Mouse (Mus musculus) T-helper 1 cell (primary cell): ENCODE measurements at regions not wholly inside any gene's neighbourhood (a gene's known extent, or its start where the extent isn't known, plus 50 kb on each side); places are given as distances from the start of the nearest gene placed in this dataset.

Experiments used
- in situ Hi-C: fragments of 300-600 bp; cut with MboI, MseI; formaldehyde crosslinking; loops from one replicate; pipeline ENCODE4 v1.15.1; 2025; ENCODE audit warnings: high pct_unique_total_duplicates

DNA sequence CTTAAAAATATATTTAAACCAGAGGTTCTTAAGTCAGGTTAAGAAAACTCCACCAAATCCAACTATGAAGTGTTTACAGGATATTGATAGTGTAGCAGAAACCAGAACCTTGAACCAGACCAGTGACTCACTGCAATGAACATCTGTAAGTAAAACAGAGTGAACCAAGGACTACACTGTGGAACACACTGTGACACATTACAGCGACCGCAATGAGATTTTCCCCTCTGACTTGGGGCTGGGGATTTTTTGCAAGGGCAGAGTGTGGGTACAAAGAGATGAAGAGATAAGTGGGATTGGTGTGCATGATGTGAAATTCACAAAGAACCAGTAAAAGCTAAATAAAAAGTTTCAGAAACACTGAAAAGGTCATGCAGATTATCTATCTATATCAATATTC is 73.0 kb upstream of the Nrn1 start:
- in situ Hi-C loops: loop anchor here (25.0 kb wide), 1 partner anchor 129 kb away; no protein-coding TSS in a partner anchor

- in situ Hi-C loops: loop anchor here (5.0 kb wide), 1 partner anchor 52 kb away; the partner anchor contains the start of gene Nrn1
These were observed 54.4 kb upstream of the Nrn1 start for GRCm38 (mm10) chr13:36789360-36789759.
